In the genomic region with DNA sequence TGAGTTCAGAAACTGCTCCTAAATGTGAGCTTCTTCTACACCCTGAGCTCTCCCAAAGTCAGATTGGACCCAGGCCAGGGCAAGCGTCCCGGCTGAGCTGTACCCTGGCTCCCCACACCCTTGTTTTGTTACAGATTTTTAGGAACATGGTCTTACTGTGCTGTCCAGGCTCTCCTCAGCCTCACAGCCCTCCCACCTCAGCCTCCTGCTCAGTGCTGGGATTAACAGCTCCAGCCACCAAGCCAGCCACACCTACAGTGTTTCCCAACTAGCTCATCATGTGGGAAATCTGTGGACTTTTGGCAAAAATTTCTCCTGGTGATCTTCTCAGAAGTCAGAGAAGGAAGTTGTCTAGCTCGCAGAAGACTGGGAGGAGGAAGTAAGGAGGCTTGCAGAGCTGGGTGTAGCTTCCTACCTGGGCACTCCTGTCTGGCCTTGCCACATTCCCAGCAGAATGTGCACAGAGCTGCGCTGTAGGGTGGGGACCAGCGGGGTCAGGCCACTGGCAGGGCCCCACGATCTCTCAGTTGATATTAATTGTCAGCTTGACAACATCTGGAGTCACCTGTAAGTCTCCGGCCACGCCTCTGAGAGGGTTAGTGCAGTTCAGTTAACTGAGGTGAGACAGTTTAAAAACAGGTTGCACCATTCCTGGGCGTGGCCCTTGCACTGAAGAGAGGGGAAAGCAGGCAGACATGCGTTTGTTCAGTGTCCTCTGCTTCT, we compare ENCODE assay signal across 10 mouse cellular contexts. TPM values are rescaled to one million over a fixed set of nuclear protein-coding genes. Genes with fewer than 3 reads are reported as not detected.
DNase-seq lines count a peak whose midpoint lies in the region; ATAC-seq and TF ChIP-seq lines count a peak whose summit lies in the region.
"Had no signal": no experiment of that assay in that cellular context is flagged by ENCODE, and none has a peak within 500 bp of the region (broad histone marks: within the 10 kb centered on the region; RNA-seq: fewer than 3 reads in every experiment).

No protein-coding gene starts in this region.

- no peak overlapping the region for H3K9ac ChIP-seq in heart, embryonic 13.5 days
- no peak overlapping the region for H3K9ac ChIP-seq in lung, postnatal 0 days (replicated peaks; ENCODE audit: low read depth)
- H3K9ac ChIP-seq in hindbrain, postnatal 0 days (replicated peaks; ENCODE audit: low read length), result no peak overlapping the region
- H3K9ac ChIP-seq in midbrain, embryonic 13.5 days (replicated peaks), result no peak overlapping the region

- peaks cover 40% of the 10 kb centered on the region for H3K4me1 ChIP-seq in heart, embryonic 13.5 days
- peaks cover 18% of the 10 kb centered on the region; the same call in 1 of the 2 replicates for H3K4me1 ChIP-seq in lung, postnatal 0 days (ENCODE audit: insufficient read depth, low read depth, low read length)
- H3K4me1 ChIP-seq in hindbrain, postnatal 0 days (ENCODE audit: insufficient read depth, low read length), result no peaks in the 10 kb centered on the region
- H3K4me1 ChIP-seq in midbrain, embryonic 13.5 days (replicated peaks), result no peaks in the 10 kb centered on the region
- H3K4me1 ChIP-seq: forebrain, embryonic 10.5 days had no signal

- TF ChIP-seq CTCF in lung, postnatal 0 days (IDR thresholded peaks at IDR 0.05), result no peak
- no peak for TF ChIP-seq CTCF in hindbrain, postnatal 0 days (IDR thresholded peaks at IDR 0.05; ENCODE audit: low read depth)

- TF ChIP-seq EP300 in lung, postnatal 0 days (IDR thresholded peaks at IDR 0.05), result no peak

- DNase-seq in urinary bladder, adult 2 months (ENCODE audit: low spot score), result peak; percentile 44
- no peak for DNase-seq in urinary bladder, postnatal 10 days (ENCODE audit: low spot score)
- peak; percentile 62 for DNase-seq in lung, postnatal 0 days (ENCODE audit: low spot score)
- no peak for DNase-seq in hindbrain, postnatal 0 days (ENCODE audit: low spot score)
- no peak for DNase-seq in right cerebral cortex, adult 2 months (ENCODE audit: low spot score in 2 of 2)
- DNase-seq: kidney, adult 11 months; thymus, postnatal 36 days had no signal

- H3K9me3 ChIP-seq in heart, embryonic 13.5 days, result peaks cover 4% of the 10 kb centered on the region; the same call in 1 of the 2 replicates
- H3K9me3 ChIP-seq in lung, postnatal 0 days (ENCODE audit: low read length), result no peaks in the 10 kb centered on the region
- no peaks in the 10 kb centered on the region for H3K9me3 ChIP-seq in hindbrain, postnatal 0 days (ENCODE audit: low read length)
- H3K9me3 ChIP-seq in midbrain, embryonic 13.5 days, result no peaks in the 10 kb centered on the region; the same call in 1 of the 2 replicates
- H3K9me3 ChIP-seq: forebrain, embryonic 10.5 days had no signal

- no peak for ATAC-seq in heart, embryonic 13.5 days (ENCODE audit: extremely low read depth, insufficient number of reproducible peaks, low FRiP score, low TSS enrichment)
- ATAC-seq in lung, postnatal 0 days, result peak; percentile 14; the same call in 1 of the 2 replicates
- no peak for ATAC-seq in hindbrain, postnatal 0 days
- no peak for ATAC-seq in midbrain, embryonic 13.5 days

- no peak overlapping the region for H3K4me3 ChIP-seq in heart, embryonic 13.5 days
- no peak overlapping the region for H3K4me3 ChIP-seq in lung, postnatal 0 days (ENCODE audit: low read depth, low read length)
- H3K4me3 ChIP-seq in hindbrain, postnatal 0 days (ENCODE audit: low read length), result no peak overlapping the region
- no peak overlapping the region for H3K4me3 ChIP-seq in midbrain, embryonic 13.5 days (replicated peaks)
- H3K4me3 ChIP-seq: forebrain, embryonic 10.5 days had no signal

- peaks cover 85% of the 10 kb centered on the region for H3K36me3 ChIP-seq in heart, embryonic 13.5 days
- peaks cover 34% of the 10 kb centered on the region; the same call in 1 of the 2 replicates for H3K36me3 ChIP-seq in lung, postnatal 0 days (ENCODE audit: insufficient read depth, low read length)
- H3K36me3 ChIP-seq in hindbrain, postnatal 0 days (ENCODE audit: insufficient read depth, low read length), result peaks cover 69% of the 10 kb centered on the region
- peaks cover 94% of the 10 kb centered on the region for H3K36me3 ChIP-seq in midbrain, embryonic 13.5 days

- H3K4me2 ChIP-seq in heart, embryonic 13.5 days, result no peak overlapping the region
- H3K4me2 ChIP-seq in lung, postnatal 0 days (replicated peaks; ENCODE audit: low read depth, low read length), result no peak overlapping the region; the same call in 1 of the 2 replicates
- H3K4me2 ChIP-seq in hindbrain, postnatal 0 days (ENCODE audit: low read depth, low read length), result no peak overlapping the region
- H3K4me2 ChIP-seq in midbrain, embryonic 13.5 days (replicated peaks), result no peak overlapping the region

- peak overlapping the region; percentile 18; the same call in 1 of the 2 replicates for H3K27ac ChIP-seq in heart, embryonic 13.5 days (replicated peaks)
- peak overlapping the region; percentile 74 for H3K27ac ChIP-seq in lung, postnatal 0 days (ENCODE audit: low read length)
- no peak overlapping the region for H3K27ac ChIP-seq in hindbrain, postnatal 0 days
- H3K27ac ChIP-seq in midbrain, embryonic 13.5 days, result no peak overlapping the region
- H3K27ac ChIP-seq: forebrain, embryonic 10.5 days had no signal

- no peaks in the 10 kb centered on the region for H3K27me3 ChIP-seq in heart, embryonic 13.5 days (replicated peaks)
- H3K27me3 ChIP-seq in lung, postnatal 0 days (replicated peaks; ENCODE audit: insufficient read depth, low read length), result no peaks in the 10 kb centered on the region
- no peaks in the 10 kb centered on the region for H3K27me3 ChIP-seq in hindbrain, postnatal 0 days (ENCODE audit: insufficient read depth, low read length)
- no peaks in the 10 kb centered on the region for H3K27me3 ChIP-seq in midbrain, embryonic 13.5 days

- WGBS in heart, embryonic 13.5 days, result 88% methylated on average over 10 of the region's 10 CpGs
- WGBS in lung, postnatal 0 days, result 56% methylated on average over 10 of the region's 10 CpGs
- 91% methylated on average over 10 of the region's 10 CpGs for WGBS in hindbrain, postnatal 0 days
- 91% methylated on average over 10 of the region's 10 CpGs for WGBS in midbrain, embryonic 13.5 days

RNA-seq across cellular contexts. Expression of a gene that starts 16.9 kb away (rescaled TPM):
- polyA plus RNA-seq in urinary bladder, adult 2 months (2012; rRNA removed), result 27.2 and 29.0 TPM in 2 replicates
- 13.5 and 13.7 TPM in 2 replicates for polyA plus RNA-seq in heart, embryonic 13.5 days (2015; fragmentation: Nextera tagmentation; extraction: Ambion mirVana)
- 18.9 and 21.9 TPM in 2 replicates for polyA plus RNA-seq in lung, postnatal 0 days (2015; fragmentation: Nextera tagmentation; extraction: Ambion mirVana)
- total RNA-seq in hindbrain, postnatal 0 days (2014; rRNA removed), result 23.1 and 23.8 TPM in 2 replicates
- polyA plus RNA-seq in hindbrain, postnatal 0 days (2015; fragmentation: Nextera tagmentation; extraction: Ambion mirVana), result 15.3 and 17.0 TPM in 2 replicates
- polyA plus RNA-seq in midbrain, embryonic 13.5 days (2015; fragmentation: Nextera tagmentation; extraction: Ambion mirVana), result 9.7 and 9.9 TPM in 2 replicates

RNA-seq across cellular contexts. Expression of a gene that starts 25.3 kb away (rescaled TPM):
- 0.56 and 0.57 TPM in 2 replicates for polyA plus RNA-seq in urinary bladder, adult 2 months (2012; rRNA removed)
- 0.14 and 0.17 TPM in 2 replicates for polyA plus RNA-seq in heart, embryonic 13.5 days (2015; fragmentation: Nextera tagmentation; extraction: Ambion mirVana)
- 0.10 and 0.17 TPM in 2 replicates for polyA plus RNA-seq in lung, postnatal 0 days (2015; fragmentation: Nextera tagmentation; extraction: Ambion mirVana)
- 0.16 and 0.22 TPM in 2 replicates for total RNA-seq in hindbrain, postnatal 0 days (2014; rRNA removed)
- polyA plus RNA-seq in hindbrain, postnatal 0 days (2015; fragmentation: Nextera tagmentation; extraction: Ambion mirVana), result not detected in 2 replicates
- polyA plus RNA-seq in midbrain, embryonic 13.5 days (2015; fragmentation: Nextera tagmentation; extraction: Ambion mirVana), result 0.24 TPM in 1 of 2 replicates, not detected in the other

RNA-seq across cellular contexts. Expression of a gene that starts 29.5 kb away (rescaled TPM):
- polyA plus RNA-seq in urinary bladder, adult 2 months (2012; rRNA removed), result 25.8 and 38.8 TPM in 2 replicates
- 26.8 and 28.4 TPM in 2 replicates for polyA plus RNA-seq in heart, embryonic 13.5 days (2015; fragmentation: Nextera tagmentation; extraction: Ambion mirVana)
- 30.5 TPM in 2 replicates for polyA plus RNA-seq in lung, postnatal 0 days (2015; fragmentation: Nextera tagmentation; extraction: Ambion mirVana)
- 45.7 and 53.2 TPM in 2 replicates for total RNA-seq in hindbrain, postnatal 0 days (2014; rRNA removed)
- 34.5 and 35.1 TPM in 2 replicates for polyA plus RNA-seq in hindbrain, postnatal 0 days (2015; fragmentation: Nextera tagmentation; extraction: Ambion mirVana)
- 47.1 and 52.8 TPM in 2 replicates for polyA plus RNA-seq in midbrain, embryonic 13.5 days (2015; fragmentation: Nextera tagmentation; extraction: Ambion mirVana)

RNA-seq across cellular contexts. Expression of a gene that starts 34.2 kb away (rescaled TPM):
- 34.1 and 38.0 TPM in 2 replicates for polyA plus RNA-seq in urinary bladder, adult 2 months (2012; rRNA removed)
- 36.3 and 41.6 TPM in 2 replicates for polyA plus RNA-seq in heart, embryonic 13.5 days (2015; fragmentation: Nextera tagmentation; extraction: Ambion mirVana)
- 42.5 and 44.5 TPM in 2 replicates for polyA plus RNA-seq in lung, postnatal 0 days (2015; fragmentation: Nextera tagmentation; extraction: Ambion mirVana)
- 42.2 and 75.2 TPM in 2 replicates for total RNA-seq in hindbrain, postnatal 0 days (2014; rRNA removed)
- polyA plus RNA-seq in hindbrain, postnatal 0 days (2015; fragmentation: Nextera tagmentation; extraction: Ambion mirVana), result 58.3 and 61.0 TPM in 2 replicates
- 85.9 and 90.9 TPM in 2 replicates for polyA plus RNA-seq in midbrain, embryonic 13.5 days (2015; fragmentation: Nextera tagmentation; extraction: Ambion mirVana)

RNA-seq across cellular contexts. Expression of a gene that starts 42.3 kb away (rescaled TPM):
- 7.1 and 7.9 TPM in 2 replicates for polyA plus RNA-seq in urinary bladder, adult 2 months (2012; rRNA removed)
- 21.4 and 26.6 TPM in 2 replicates for polyA plus RNA-seq in heart, embryonic 13.5 days (2015; fragmentation: Nextera tagmentation; extraction: Ambion mirVana)
- 9.8 and 10.4 TPM in 2 replicates for polyA plus RNA-seq in lung, postnatal 0 days (2015; fragmentation: Nextera tagmentation; extraction: Ambion mirVana)
- 2.9 and 5.5 TPM in 2 replicates for total RNA-seq in hindbrain, postnatal 0 days (2014; rRNA removed)
- 16.3 and 17.5 TPM in 2 replicates for polyA plus RNA-seq in hindbrain, postnatal 0 days (2015; fragmentation: Nextera tagmentation; extraction: Ambion mirVana)
- polyA plus RNA-seq in midbrain, embryonic 13.5 days (2015; fragmentation: Nextera tagmentation; extraction: Ambion mirVana), result 27.9 and 30.8 TPM in 2 replicates

Comparison
In these comparisons a context has a peak if more than half of its experiments do, and no peak if none do; other contexts are left out.
1. DNase-seq: peak in urinary bladder, adult 2 months (single experiment) and lung, postnatal 0 days (single experiment); none in urinary bladder, postnatal 10 days (single experiment), hindbrain, postnatal 0 days (single experiment) and right cerebral cortex, adult 2 months (0 of 2).
2. H3K27ac ChIP-seq: peak in heart, embryonic 13.5 days (single experiment) and lung, postnatal 0 days (single experiment); none in hindbrain, postnatal 0 days (single experiment) and midbrain, embryonic 13.5 days (single experiment).